Mouse (Mus musculus): ENCODE results near the gene Dpysl4.

DNA sequence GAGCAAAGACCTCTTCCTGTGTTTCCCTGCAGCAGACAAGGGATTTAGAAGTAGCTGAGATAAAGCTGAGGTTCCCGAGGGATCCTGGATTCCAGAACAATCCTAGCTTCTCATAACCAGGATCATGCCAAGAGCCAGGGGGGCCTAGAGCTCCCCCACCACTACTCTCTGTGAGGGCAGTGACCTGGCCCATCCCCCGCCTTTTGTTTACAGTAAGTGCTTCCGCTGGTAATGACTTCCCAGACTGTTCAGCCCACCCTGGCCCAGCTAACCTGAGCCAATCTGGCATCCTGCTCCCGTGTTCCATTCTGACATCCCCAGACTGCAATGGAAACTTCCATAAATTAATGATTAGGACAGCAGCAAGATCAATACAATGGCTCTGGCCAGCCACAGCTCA is 61.6 kb downstream of the Dpysl4 start:
- TF ChIP-seq CTCF (conservative IDR thresholded peaks at IDR 0.05; ENCODE audit: low read length) (no peak), POU5F1 (IDR thresholded peaks at IDR 0.05; ENCODE audit: borderline replicate concordance, low read length) (no peak), NANOG (IDR thresholded peaks at IDR 0.05; ENCODE audit: borderline replicate concordance, low read length) (no peak)

Data from E14TG2a.4 (cell line).